Mouse (Mus musculus) megakaryocyte, embryonic 14.5 days (primary cell): ENCODE data around the gene Zdhhc5.

Source experiments
- FLI1 ChIP-seq: IDR thresholded peaks from 2 replicates; pipeline ENCODE4 v1.6.1; 2012; ENCODE audit warnings: low read length, inconsistent platforms, mixed read lengths
- GATA1 ChIP-seq: IDR thresholded peaks from 3 replicates; pipeline ENCODE4 v1.6.1; 2012; ENCODE audit warnings: mixed read lengths, low read length, inconsistent platforms, borderline replicate concordance

GRCm38 (mm10) chr2:84705295-84705694 lies 9.7 kb downstream of the Zdhhc5 start:
- no peak for TF ChIP-seq GATA1
- no peak for TF ChIP-seq FLI1
